Mouse (Mus musculus) thymus, adult 2 months (tissue): ENCODE measurements around the gene Dnah5.

Source experiments
- CTCF ChIP-seq: fragments of 200-500 bp; IDR thresholded peaks from 2 replicates; pipeline ENCODE4 v1.5.1; 2012; ENCODE audit warnings: mild to moderate bottlenecking, control low read depth, low read length, moderate library complexity, borderline replicate concordance; ENCODE audit not compliant: control insufficient read depth, poor library complexity, insufficient read depth; ENCODE audit errors: extremely low read depth
- POLR2A ChIP-seq: fragments of 200-500 bp; IDR thresholded peaks from 2 replicates; pipeline ENCODE4 v1.6.1; 2012; ENCODE audit warnings: mild to moderate bottlenecking, low read length, control low read depth, moderate library complexity; ENCODE audit not compliant: control insufficient read depth, poor library complexity, insufficient read depth; ENCODE audit errors: extremely low read depth

GRCm38 (mm10) chr15:28515176-28515575, 311.6 kb downstream of the Dnah5 start:
- TF ChIP-seq POLR2A (no peak), CTCF (no peak)
